Mouse (Mus musculus) forebrain, embryonic 11.5 days (tissue): ENCODE measurements around the gene Olfr397. TPM values are rescaled to one million over a fixed set of nuclear protein-coding genes. Genes with fewer than 3 reads are reported as not detected.

Source experiments
- ATAC-seq: fragments of 200-750 bp; cut with Nextera tagmentation; replicated peaks from 2 replicates; pipeline ENCODE4 v1.8.0; 2017; ENCODE audit warnings: moderate TSS enrichment; ENCODE audit not compliant: low FRiP score
- DNase-seq: peaks from one replicate; pipeline ENCODE4 v3.0.0-alpha.2; 2017; ENCODE audit warnings: low spot score
- H3K27ac ChIP-seq: fragments of 300-500 bp; sonication (generic); 2 replicates; pipeline ENCODE4 v1.5.1; 2014; ENCODE audit warnings: low read depth, low read length
- H3K27me3 ChIP-seq: fragments of 300-500 bp; sonication (generic); 2 replicates; pipeline ENCODE4 v1.6.1; 2014; ENCODE audit warnings: mild to moderate bottlenecking, low read length, mixed read lengths; ENCODE audit not compliant: control insufficient read depth, insufficient read depth
- H3K36me3 ChIP-seq: fragments of 300-500 bp; sonication (generic); 2 replicates; pipeline ENCODE4 v1.6.1; 2014; ENCODE audit warnings: mild to moderate bottlenecking, low read length, moderate library complexity, mixed read lengths; ENCODE audit not compliant: control insufficient read depth, insufficient read depth
- H3K4me1 ChIP-seq: fragments of 300-500 bp; sonication (generic); replicated peaks from 2 replicates; pipeline ENCODE4 v1.6.1; 2014; ENCODE audit warnings: low read length, mixed read lengths; ENCODE audit not compliant: control insufficient read depth, insufficient read depth
- H3K4me2 ChIP-seq: fragments of 300-500 bp; sonication (generic); 2 replicates; pipeline ENCODE4 v1.6.1; 2014; ENCODE audit warnings: low read depth, mild to moderate bottlenecking, low read length, moderate library complexity, mixed read lengths; ENCODE audit not compliant: severe bottlenecking
- H3K4me3 ChIP-seq: fragments of 300-500 bp; sonication (generic); 2 replicates; pipeline ENCODE4 v1.5.1; 2014; ENCODE audit warnings: low read depth, low read length
- H3K9ac ChIP-seq: fragments of 300-500 bp; sonication (generic); 2 replicates; pipeline ENCODE4 v1.6.1; 2014; ENCODE audit warnings: low read length
- H3K9me3 ChIP-seq: fragments of 300-500 bp; sonication (generic); 2 replicates; pipeline ENCODE4 v1.6.1; 2016; ENCODE audit warnings: low read length, mixed read lengths; ENCODE audit not compliant: control insufficient read depth
- WGBS: fragments of 180-500 bp; shearing (Covaris S2); extraction: QIAGEN DNeasy Blood & Tissue Kit; methylation state at CpG from one replicate; pipeline ENCODE4 v1.1.7; 2014; 5-methylcytosine and 5-hydroxymethylcytosine counted together
- polyA plus RNA-seq: library from polyadenylated mRNA; unstranded; fragments of >200 nt; fragmentation: Nextera tagmentation; extraction: Ambion mirVana; gene quantifications from 2 replicates; pipeline ENCODE4 v1.2.1, GENCODE M21; 2014

Gene Olfr397
- not detected in 2 replicates for polyA plus RNA-seq

- Histone ChIP-seq H3K4me1 (no peaks in the 10 kb centered on the region), H3K27me3 (no peaks in the 10 kb centered on the region), H3K4me3 (no peak within 1 kb of the TSS), H3K9me3 (peaks cover 2% of the 10 kb centered on the region; the same call in 1 of the 2 replicates), H3K27ac (no peak within 1 kb of the TSS), H3K36me3 (no peaks in the 10 kb centered on the region), H3K9ac (no peak within 1 kb of the TSS), H3K4me2 (no peak within 1 kb of the TSS)
- no peak for DNase-seq
- WGBS: 81% methylated on average over 1 of the region's 1 CpGs
- no peak for ATAC-seq
Measured at GRCm38 (mm10) chr11:73960517-73960916, at the start of gene Olfr397. Olfr397 (plus strand) TSS chr11:73960817.

GRCm38 (mm10) chr11:73936377-73936776 is 24.2 kb upstream of the Olfr397 start, which contains the start of gene Olfr23:
Olfr23 (plus strand) TSS chr11:73936677.
- no peak for ATAC-seq
- no peak within 1 kb of the TSS for H3K27ac ChIP-seq

GRCm38 (mm10) chr11:73990307-73990706 is 29.7 kb downstream of the Olfr397 start, which contains the start of gene Olfr398:
Olfr398 (minus strand) TSS chr11:73990407.
- no peak for ATAC-seq
- Histone ChIP-seq H3K4me1 (no peaks in the 10 kb centered on the region), H3K27ac (no peak within 1 kb of the TSS), H3K4me2 (no peak within 1 kb of the TSS), H3K4me3 (no peak within 1 kb of the TSS), H3K27me3 (no peaks in the 10 kb centered on the region), H3K9ac (no peak within 1 kb of the TSS), H3K36me3 (no peaks in the 10 kb centered on the region), H3K9me3 (peaks cover 10% of the 10 kb centered on the region; the same call in 1 of the 2 replicates)
- DNase-seq: no peak

More at GRCm38 (mm10) chr11:73936377-73936776, 24.2 kb upstream of the Olfr397 start, which contains the start of gene Olfr23:
- no peaks in the 10 kb centered on the region for H3K36me3 ChIP-seq
- H3K9me3 ChIP-seq: no peaks in the 10 kb centered on the region; the same call in 1 of the 2 replicates
- H3K27me3 ChIP-seq: no peaks in the 10 kb centered on the region
- H3K4me1 ChIP-seq: no peaks in the 10 kb centered on the region
- no peak within 1 kb of the TSS for H3K9ac ChIP-seq
- no peak within 1 kb of the TSS for H3K4me3 ChIP-seq
- H3K4me2 ChIP-seq: no peak within 1 kb of the TSS
- no peak for DNase-seq

GRCm38 (mm10) chr11:73993115-73993514 is 32.5 kb downstream of the Olfr397 start:
- no peak for ATAC-seq
- Histone ChIP-seq H3K4me2 (no peak overlapping the region), H3K4me3 (no peak overlapping the region), H3K36me3 (no peaks in the 10 kb centered on the region), H3K9ac (no peak overlapping the region), H3K27me3 (no peaks in the 10 kb centered on the region), H3K9me3 (peaks cover 6% of the 10 kb centered on the region; the same call in 1 of the 2 replicates), H3K27ac (no peak overlapping the region), H3K4me1 (no peaks in the 10 kb centered on the region)
- no peak for DNase-seq

Other genes with a start within 250 kb of the Olfr397 start
- gene Olfr389, start 180.1 kb upstream of the Olfr397 start, polyA plus RNA-seq: not detected in 2 replicates
- gene Olfr390, start 177.9 kb upstream of the Olfr397 start, polyA plus RNA-seq: not detected in 2 replicates
- not detected in 2 replicates for gene Olfr391-ps, start 157.8 kb upstream of the Olfr397 start, polyA plus RNA-seq
- not detected in 2 replicates for gene Olfr392, start 143.8 kb upstream of the Olfr397 start, polyA plus RNA-seq
- gene Olfr393, start 109.4 kb upstream of the Olfr397 start, polyA plus RNA-seq: not detected in 2 replicates
- gene Olfr394, start 70.0 kb upstream of the Olfr397 start, polyA plus RNA-seq: not detected in 2 replicates
- not detected in 2 replicates for gene Olfr395, start 51.5 kb upstream of the Olfr397 start, polyA plus RNA-seq
- not detected in 2 replicates for gene Olfr23, start 24.1 kb upstream of the Olfr397 start, polyA plus RNA-seq
- not detected in 2 replicates for gene Olfr398, start 29.6 kb downstream of the Olfr397 start, polyA plus RNA-seq
- not detected in 2 replicates for gene Olfr139, start 95.7 kb downstream of the Olfr397 start, polyA plus RNA-seq
- not detected in 2 replicates for gene Olfr399, start 95.8 kb downstream of the Olfr397 start, polyA plus RNA-seq
- not detected in 2 replicates for gene Zfp616, start 109.1 kb downstream of the Olfr397 start, polyA plus RNA-seq
- gene Olfr401, start 152.9 kb downstream of the Olfr397 start, polyA plus RNA-seq: not detected in 2 replicates
- gene Olfr402, start 192.7 kb downstream of the Olfr397 start, polyA plus RNA-seq: not detected in 2 replicates
- not detected in 2 replicates for gene Olfr403, start 225.4 kb downstream of the Olfr397 start, polyA plus RNA-seq